Mouse (Mus musculus) G1E (cell line): ENCODE results near the gene Strn4. TPM values are rescaled to one million over a fixed set of nuclear protein-coding genes. Genes with fewer than 3 reads are reported as not detected.

Source experiments
- ATAC-seq: 2 replicates; pipeline ENCODE4 v1.8.0; 2016; ENCODE audit warnings: mild to moderate bottlenecking; ENCODE audit not compliant: insufficient number of reproducible peaks, poor library complexity, low FRiP score, severe bottlenecking; ENCODE audit errors: extremely low read depth
- DNase-seq: peaks from one replicate; pipeline ENCODE4 v3.0.0; 2012; ENCODE audit warnings: low spot score
- H3K27me3 ChIP-seq: 2 replicates; pipeline ENCODE4 v1.6.1; 2012; ENCODE audit warnings: mild to moderate bottlenecking, low read length, inconsistent platforms; ENCODE audit not compliant: insufficient read depth
- H3K36me3 ChIP-seq: replicated peaks from 2 replicates; pipeline ENCODE3; 2012; ENCODE audit warnings: mild to moderate bottlenecking, inconsistent platforms
- H3K4me1 ChIP-seq: 2 replicates; pipeline ENCODE4 v1.6.1; 2012; ENCODE audit warnings: low read depth, low read length, inconsistent platforms, mixed read lengths; ENCODE audit not compliant: insufficient read depth
- H3K4me3 ChIP-seq: 2 replicates; pipeline ENCODE4 v1.5.1; 2012; ENCODE audit warnings: low read depth, mild to moderate bottlenecking, inconsistent platforms, low read length, moderate library complexity, mixed read lengths
- H3K9me3 ChIP-seq: replicated peaks from 2 replicates; pipeline ENCODE4 v1.6.1; 2012; ENCODE audit warnings: inconsistent platforms
- CTCF ChIP-seq: IDR thresholded peaks from 2 replicates; pipeline ENCODE4 v1.5.1; 2012; ENCODE audit warnings: low read depth, low read length, inconsistent platforms, mixed read lengths
- GATA1 ChIP-seq: IDR thresholded peaks from 2 replicates; pipeline ENCODE4 v1.6.1; 2012; ENCODE audit warnings: borderline replicate concordance, low read length, inconsistent platforms, mixed read lengths
- GATA2 ChIP-seq: IDR thresholded peaks from 2 replicates; pipeline ENCODE4 v1.6.1; 2012; ENCODE audit warnings: low read depth, low read length, inconsistent platforms, borderline replicate concordance
- POLR2AphosphoS5 ChIP-seq: IDR thresholded peaks from 2 replicates; pipeline ENCODE4 v1.6.1; 2012; ENCODE audit warnings: low read depth, low read length, inconsistent platforms; ENCODE audit not compliant: insufficient replicate concordance
- TAL1 ChIP-seq: conservative IDR thresholded peaks from 2 replicates; pipeline ENCODE4 v1.6.1; 2012; ENCODE audit warnings: low read depth, low read length, inconsistent platforms, mixed read lengths
- polyA plus RNA-seq: library from polyadenylated mRNA; stranded (reverse); fragments of >175 nt; gene quantifications from 2 replicates; pipeline ENCODE4 v1.2.3, GENCODE M21; 2012
- total RNA-seq, 2 experiments: library from RNA; stranded (forward) in 1 of 2; stranded (reverse) in 1 of 2; fragments of 200-1000 nt in 1 of 2; fragments of >200 nt in 1 of 2; fragmentation: Nextera tagmentation in 1 of 2; gene quantifications; 2 replicates each; pipeline ENCODE4 v1.2.3; 2014 to 2017

Gene Strn4
- total and polyA plus RNA-seq, 3 experiments, result 33.8 to 64.4 (median 40.3) TPM

DNA sequence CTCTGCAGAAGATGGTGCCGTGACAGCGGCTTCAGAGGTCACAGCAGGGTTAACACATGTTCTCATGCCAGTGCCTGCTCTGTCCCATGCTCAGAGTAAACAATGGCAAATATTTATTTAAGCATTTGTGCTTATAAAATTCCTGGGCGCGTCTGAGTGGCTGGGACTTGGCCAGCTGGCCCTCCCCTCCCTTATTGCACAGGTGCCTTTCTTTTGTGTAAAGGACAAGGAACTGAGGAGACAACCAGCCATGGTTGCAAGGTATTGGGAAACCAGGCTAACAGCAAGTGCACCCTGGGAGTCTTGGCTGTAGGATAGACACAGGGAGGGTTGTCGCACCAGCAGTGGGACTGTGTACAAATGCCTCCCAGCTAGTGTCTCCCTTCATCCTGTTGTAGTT lies 23.4 kb upstream of the Strn4 start:
- peaks cover 94% of the 10 kb centered on the region for H3K36me3 ChIP-seq
- H3K4me1 ChIP-seq, result peaks cover 5% of the 10 kb centered on the region; the same call in 1 of the 2 replicates
- H3K4me3 ChIP-seq, result no peak overlapping the region
- H3K27me3 ChIP-seq, result no peaks in the 10 kb centered on the region
- no peak for TF ChIP-seq CTCF
- TF ChIP-seq GATA1, result no peak
- TF ChIP-seq GATA2, result no peak
- no peak for TF ChIP-seq TAL1
- TF ChIP-seq POLR2AphosphoS5, result no peak
- ATAC-seq (no peak), DNase-seq (no peak)
- H3K9me3 ChIP-seq, result no peaks in the 10 kb centered on the region

GRCm38 (mm10) chr7:16793010-16793725 lies 22.5 kb upstream of the Strn4 start:
- Histone ChIP-seq H3K27me3 (no peaks in the 10 kb centered on the region), H3K9me3 (no peaks in the 10 kb centered on the region), H3K4me3 (no peak overlapping the region), H3K36me3 (peaks cover 94% of the 10 kb centered on the region), H3K4me1 (peaks cover 5% of the 10 kb centered on the region; the same call in 1 of the 2 replicates)
- no peak for ATAC-seq
- TF ChIP-seq GATA1 (no peak), GATA2 (no peak), TAL1 (no peak), POLR2AphosphoS5 (no peak), CTCF (no peak)
- no peak for DNase-seq

- no peaks in the 10 kb centered on the region for H3K9me3 ChIP-seq
- H3K36me3 ChIP-seq, result peaks cover 88% of the 10 kb centered on the region
- DNase-seq, result no peak
- no peak for ATAC-seq
- no peak overlapping the region for H3K4me3 ChIP-seq
- TF ChIP-seq GATA2 (no peak), TAL1 (no peak), GATA1 (no peak), CTCF (no peak), POLR2AphosphoS5 (no peak)
- H3K4me1 ChIP-seq, result peaks cover 5% of the 10 kb centered on the region; the same call in 1 of the 2 replicates
- H3K27me3 ChIP-seq, result no peaks in the 10 kb centered on the region
Measured at GRCm38 (mm10) chr7:16794886-16795285, 20.8 kb upstream of the Strn4 start.

DNA sequence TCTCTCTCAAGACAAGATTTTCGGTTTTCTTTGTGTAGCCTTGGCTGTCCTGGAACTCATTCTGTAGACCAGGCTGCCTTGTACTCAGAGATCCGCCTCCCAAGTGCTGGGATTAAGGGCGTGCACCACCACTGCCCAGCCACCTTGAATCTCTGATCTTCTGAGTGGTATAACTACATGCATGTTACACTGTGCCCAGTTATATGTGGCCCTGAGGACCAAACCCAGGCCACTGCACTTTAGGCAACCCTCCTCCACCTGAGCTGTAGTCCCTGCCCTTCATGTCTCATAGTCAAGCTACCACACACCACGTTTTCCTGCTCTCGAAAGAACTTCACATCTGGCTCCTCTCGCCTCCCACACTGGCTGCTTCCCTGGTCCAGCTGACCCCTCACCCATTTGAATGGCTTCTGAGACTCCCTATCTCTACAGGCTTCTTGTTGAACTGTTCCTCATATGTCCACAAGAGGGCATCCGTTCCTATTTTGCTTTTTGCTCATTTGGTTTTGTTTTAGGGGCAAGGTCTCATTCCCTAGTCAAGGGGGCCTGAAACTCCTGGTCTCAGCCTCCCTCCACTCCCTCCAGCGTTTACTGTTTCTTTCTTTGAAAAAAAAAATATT lies 11.2 kb upstream of the Strn4 start:
- H3K9me3 ChIP-seq, result no peaks in the 10 kb centered on the region
- DNase-seq (no peak), ATAC-seq (no peak; the same call in 1 of the 2 replicates)
- peaks cover 32% of the 10 kb centered on the region for H3K36me3 ChIP-seq
- no peak for TF ChIP-seq GATA2
- no peak for TF ChIP-seq GATA1
- TF ChIP-seq TAL1, result no peak
- peak; percentile 43 for TF ChIP-seq CTCF
- no peak for TF ChIP-seq POLR2AphosphoS5
- H3K27me3 ChIP-seq, result no peaks in the 10 kb centered on the region
- no peak overlapping the region for H3K4me3 ChIP-seq
- peaks cover 1% of the 10 kb centered on the region; the same call in 1 of the 2 replicates for H3K4me1 ChIP-seq

GRCm38 (mm10) chr7:16807936-16808335 lies 7.8 kb upstream of the Strn4 start:
- TF ChIP-seq POLR2AphosphoS5 (no peak), GATA2 (no peak), CTCF (no peak), GATA1 (no peak), TAL1 (no peak)
- Histone ChIP-seq H3K9me3 (peaks cover 10% of the 10 kb centered on the region), H3K4me3 (no peak overlapping the region), H3K36me3 (peaks cover 63% of the 10 kb centered on the region), H3K27me3 (no peaks in the 10 kb centered on the region), H3K4me1 (peaks cover 10% of the 10 kb centered on the region)
- DNase-seq (no peak), ATAC-seq (no peak)

GRCm38 (mm10) chr7:16808647-16809046 lies 7.0 kb upstream of the Strn4 start:
- peaks cover 10% of the 10 kb centered on the region for H3K4me1 ChIP-seq
- H3K4me3 ChIP-seq, result no peak overlapping the region
- H3K9me3 ChIP-seq, result peaks cover 10% of the 10 kb centered on the region
- TF ChIP-seq GATA1 (no peak), POLR2AphosphoS5 (no peak), GATA2 (no peak), TAL1 (no peak), CTCF (no peak)
- H3K36me3 ChIP-seq, result peaks cover 69% of the 10 kb centered on the region
- DNase-seq (no peak), ATAC-seq (no peak)
- H3K27me3 ChIP-seq, result no peaks in the 10 kb centered on the region
